Mouse (Mus musculus) embryonic facial prominence, embryonic 11.5 days (tissue): Measurements from ENCODE around the gene Atp5b. TPM values are rescaled to one million over a fixed set of nuclear protein-coding genes. Genes with fewer than 3 reads are reported as not detected.

Experiments
- ATAC-seq: fragments of 200-750 bp; cut with Nextera tagmentation; replicated peaks from 2 replicates; pipeline ENCODE4 v1.8.0; 2017; ENCODE audit warnings: low read depth; ENCODE audit not compliant: insufficient number of reproducible peaks, low FRiP score, low TSS enrichment
- DNase-seq: peaks from one replicate; pipeline ENCODE4 v3.0.0-alpha.2; 2015; ENCODE audit warnings: low spot score
- H3K27ac ChIP-seq: fragments of 300-500 bp; sonication (generic); replicated peaks from 2 replicates; pipeline ENCODE4 v1.5.1; 2014; ENCODE audit warnings: mild to moderate bottlenecking, low read depth, low read length, control low read depth
- H3K27me3 ChIP-seq: fragments of 300-500 bp; sonication (generic); 2 replicates; pipeline ENCODE4 v1.6.1; 2014; ENCODE audit warnings: mild to moderate bottlenecking, low read length, moderate library complexity, mixed read lengths; ENCODE audit not compliant: control insufficient read depth, insufficient read depth
- H3K36me3 ChIP-seq: fragments of 300-500 bp; sonication (generic); replicated peaks from 2 replicates; pipeline ENCODE4 v1.6.1; 2014; ENCODE audit warnings: low read depth, mild to moderate bottlenecking, low read length, moderate library complexity, mixed read lengths; ENCODE audit not compliant: control insufficient read depth, insufficient read depth
- H3K4me1 ChIP-seq: fragments of 300-500 bp; sonication (generic); 2 replicates; pipeline ENCODE4 v1.6.1; 2014; ENCODE audit warnings: low read length, mixed read lengths; ENCODE audit not compliant: control insufficient read depth, insufficient read depth
- H3K4me2 ChIP-seq: fragments of 300-500 bp; sonication (generic); 2 replicates; pipeline ENCODE4 v1.6.1; 2014; ENCODE audit warnings: low read depth, mild to moderate bottlenecking, control low read depth, low read length, moderate library complexity
- H3K4me3 ChIP-seq: fragments of 300-500 bp; sonication (generic); 2 replicates; pipeline ENCODE4 v1.5.1; 2014; ENCODE audit warnings: low read depth, low read length, control low read depth
- H3K9ac ChIP-seq: fragments of 300-500 bp; sonication (generic); replicated peaks from 2 replicates; pipeline ENCODE4 v1.6.1; 2014; ENCODE audit warnings: mild to moderate bottlenecking, control low read depth, low read length
- H3K9me3 ChIP-seq: fragments of 300-500 bp; sonication (generic); replicated peaks from 2 replicates; pipeline ENCODE4 v1.6.1; 2016; ENCODE audit warnings: mild to moderate bottlenecking, low read length, inconsistent platforms, mixed read lengths; ENCODE audit not compliant: control insufficient read depth
- WGBS: fragments of 180-500 bp; shearing (Covaris S2); extraction: QIAGEN DNeasy Blood & Tissue Kit; methylation state at CpG from one replicate; pipeline ENCODE4 v1.1.7; 2014; 5-methylcytosine and 5-hydroxymethylcytosine counted together
- polyA plus RNA-seq: library from polyadenylated mRNA; unstranded; fragments of >200 nt; fragmentation: Nextera tagmentation; extraction: Ambion mirVana; gene quantifications from 2 replicates; pipeline ENCODE4 v1.2.1, GENCODE M21; 2014

Gene Atp5b
- polyA plus RNA-seq, 1 experiment from 2014 or later: 2,412 TPM

DNA sequence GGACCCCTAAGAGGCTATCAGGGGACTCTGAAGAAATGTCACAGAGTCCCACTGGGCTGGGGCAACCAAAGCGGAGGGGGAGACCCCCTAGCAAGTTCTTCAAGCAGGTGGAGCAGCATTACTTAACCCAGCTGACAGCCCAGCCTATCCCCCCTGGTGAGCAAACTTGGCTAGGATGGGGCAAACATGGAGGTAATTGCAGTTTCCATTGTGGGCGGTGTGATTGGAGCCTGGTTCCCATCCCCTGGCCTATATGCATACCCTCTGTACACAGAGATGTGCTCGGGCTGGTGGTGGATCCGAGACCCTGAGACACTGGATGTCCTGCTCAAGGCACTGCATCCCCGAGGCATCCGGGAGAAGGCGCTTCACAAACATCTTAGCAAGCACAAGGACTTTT lies 40.8 kb downstream of the Atp5b start:
- no peak for ATAC-seq

DNA sequence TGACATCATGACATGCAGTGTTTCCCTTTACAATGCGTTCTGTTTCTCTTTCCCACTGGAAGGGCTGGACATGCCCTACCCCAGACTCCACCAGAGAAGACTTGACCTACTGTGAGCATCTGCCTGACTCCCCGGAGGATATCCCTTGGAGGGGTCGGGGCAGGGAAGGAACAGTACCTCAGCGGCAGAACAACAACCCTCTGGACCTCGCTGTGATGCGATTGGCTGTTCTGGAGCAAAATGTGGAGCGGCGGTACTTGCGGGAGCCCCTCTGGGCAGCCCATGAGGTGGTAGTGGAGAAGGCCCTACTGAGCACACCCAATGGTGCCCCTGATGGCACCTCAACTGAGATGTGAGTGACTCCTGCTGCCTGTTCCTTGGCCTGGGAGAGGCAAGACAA lies 41.8 kb downstream of the Atp5b start:
- H3K36me3 ChIP-seq: peaks cover 27% of the 10 kb centered on the region
- DNase-seq: no peak
- no peak overlapping the region for H3K9ac ChIP-seq
- H3K9me3 ChIP-seq: no peaks in the 10 kb centered on the region
- ATAC-seq: no peak
- H3K4me2 ChIP-seq: no peak overlapping the region
- no peak overlapping the region for H3K4me3 ChIP-seq
- no peaks in the 10 kb centered on the region for H3K4me1 ChIP-seq
- 94% methylated on average over 9 of the region's 9 CpGs for WGBS
- H3K27ac ChIP-seq: no peak overlapping the region
- H3K27me3 ChIP-seq: no peaks in the 10 kb centered on the region

More for the DNA sequence above, 40.8 kb downstream of the Atp5b start:
- Histone ChIP-seq H3K4me1 (no peaks in the 10 kb centered on the region), H3K36me3 (peaks cover 27% of the 10 kb centered on the region), H3K4me3 (no peak overlapping the region), H3K27ac (no peak overlapping the region), H3K9me3 (no peaks in the 10 kb centered on the region), H3K27me3 (no peaks in the 10 kb centered on the region), H3K9ac (no peak overlapping the region), H3K4me2 (no peak overlapping the region)
- DNase-seq: no peak
- 94% methylated on average over 7 of the region's 7 CpGs for WGBS

DNA sequence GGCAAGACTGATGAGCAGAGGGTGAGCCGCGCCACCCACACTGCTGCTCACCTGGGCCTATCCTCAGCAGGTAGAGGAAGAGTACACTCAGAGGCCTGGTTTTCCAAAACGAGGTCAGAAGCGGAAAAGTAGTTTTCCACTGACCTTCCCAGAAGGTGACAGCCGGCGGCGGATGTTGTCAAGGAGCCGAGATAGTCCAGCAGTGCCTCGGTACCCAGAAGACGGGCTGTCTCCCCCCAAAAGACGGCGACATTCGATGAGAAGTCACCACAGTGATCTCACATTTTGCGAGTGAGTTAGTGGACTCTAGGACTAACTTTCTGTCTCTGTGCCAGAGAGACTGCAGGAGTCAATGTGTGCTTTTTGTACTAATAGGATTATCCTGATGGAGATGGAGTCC lies 42.9 kb downstream of the Atp5b start:
- peaks cover 26% of the 10 kb centered on the region for H3K36me3 ChIP-seq
- ATAC-seq: no peak
- no peak for DNase-seq
- H3K27me3 ChIP-seq: no peaks in the 10 kb centered on the region
- H3K9me3 ChIP-seq: no peaks in the 10 kb centered on the region
- H3K4me3 ChIP-seq: no peak overlapping the region
- no peak overlapping the region for H3K9ac ChIP-seq
- H3K27ac ChIP-seq: no peak overlapping the region
- no peaks in the 10 kb centered on the region for H3K4me1 ChIP-seq
- 92% methylated on average over 14 of the region's 14 CpGs for WGBS
- H3K4me2 ChIP-seq: no peak overlapping the region

DNA sequence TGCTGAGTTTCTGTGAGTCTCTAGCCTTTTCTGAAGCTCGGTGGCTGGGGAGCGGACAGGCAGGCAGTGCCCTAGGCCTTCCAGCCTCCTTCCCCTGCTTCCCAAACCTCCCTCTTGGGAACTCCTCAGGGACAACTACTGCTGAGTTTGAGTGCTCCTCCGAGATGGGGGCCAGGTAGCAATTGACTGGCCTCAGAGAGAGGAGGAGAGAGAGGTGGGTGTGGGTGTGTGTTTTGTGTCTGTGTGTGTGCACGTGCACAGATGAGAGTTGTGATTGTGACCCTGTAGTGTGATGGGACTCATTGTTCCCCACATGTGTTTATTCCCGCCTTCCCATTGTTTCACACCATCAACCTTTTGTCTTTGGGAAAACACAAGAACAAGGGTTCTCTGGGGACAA lies 44.4 kb downstream of the Atp5b start:
- ATAC-seq (no peak), DNase-seq (no peak)
- H3K36me3 ChIP-seq: peaks cover 23% of the 10 kb centered on the region
- no peaks in the 10 kb centered on the region for H3K9me3 ChIP-seq
- H3K4me3 ChIP-seq: no peak overlapping the region
- H3K9ac ChIP-seq: no peak overlapping the region
- H3K4me2 ChIP-seq: no peak overlapping the region
- 74% methylated on average over 5 of the region's 5 CpGs for WGBS
- H3K27me3 ChIP-seq: no peaks in the 10 kb centered on the region
- no peak overlapping the region for H3K27ac ChIP-seq
- H3K4me1 ChIP-seq: no peaks in the 10 kb centered on the region

DNA sequence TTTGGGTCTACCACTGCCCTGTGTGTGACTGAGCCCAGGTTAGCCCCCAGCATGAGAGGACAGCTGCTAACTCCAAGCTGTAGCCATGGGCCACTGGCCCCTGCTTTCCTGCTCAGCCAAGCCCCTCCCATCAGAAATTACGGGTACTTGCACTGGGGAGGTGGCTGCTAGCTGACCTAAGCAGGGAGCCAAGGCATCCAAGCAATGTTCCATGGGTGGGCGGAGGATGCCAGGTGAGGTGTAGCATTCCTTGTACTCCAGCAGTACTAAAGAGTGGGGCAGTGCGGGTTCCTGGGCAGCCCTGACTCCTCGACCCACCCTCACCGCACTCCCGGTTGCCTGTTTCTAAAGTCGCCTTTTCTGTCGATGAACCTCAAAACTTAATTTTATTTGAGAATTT lies 45.1 kb downstream of the Atp5b start:
- Histone ChIP-seq H3K4me3 (no peak overlapping the region), H3K36me3 (peaks cover 23% of the 10 kb centered on the region), H3K27ac (no peak overlapping the region), H3K9ac (no peak overlapping the region), H3K4me2 (no peak overlapping the region), H3K4me1 (no peaks in the 10 kb centered on the region), H3K27me3 (no peaks in the 10 kb centered on the region), H3K9me3 (no peaks in the 10 kb centered on the region)
- 88% methylated on average over 8 of the region's 8 CpGs for WGBS
- no peak for ATAC-seq
- no peak for DNase-seq

DNA sequence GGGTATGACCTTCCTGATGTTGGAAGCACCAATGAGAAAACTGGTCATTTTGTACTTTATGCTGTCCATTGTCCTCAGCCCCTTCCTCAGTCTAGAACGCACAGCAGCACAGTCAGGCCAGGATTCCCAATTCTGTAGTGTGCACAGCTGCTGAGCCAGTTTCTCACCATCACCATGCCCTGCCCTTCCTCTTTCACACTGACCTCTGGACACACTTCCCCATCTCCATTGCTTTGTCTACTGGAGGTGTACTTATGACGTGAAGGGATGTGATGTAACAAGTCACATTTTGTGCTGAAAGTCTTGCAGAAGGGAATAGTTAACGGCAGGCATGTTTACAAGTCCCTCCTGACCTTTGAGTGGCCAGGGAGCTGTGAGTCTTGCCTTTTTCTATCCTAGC lies 48.2 kb downstream of the Atp5b start:
- ATAC-seq (no peak), DNase-seq (no peak)
- Histone ChIP-seq H3K27ac (no peak overlapping the region), H3K4me1 (no peaks in the 10 kb centered on the region), H3K4me2 (no peak overlapping the region), H3K9me3 (no peaks in the 10 kb centered on the region), H3K27me3 (no peaks in the 10 kb centered on the region), H3K36me3 (peaks cover 5% of the 10 kb centered on the region), H3K9ac (no peak overlapping the region), H3K4me3 (no peak overlapping the region)
- WGBS: 75% methylated on average over 3 of the region's 3 CpGs

DNA sequence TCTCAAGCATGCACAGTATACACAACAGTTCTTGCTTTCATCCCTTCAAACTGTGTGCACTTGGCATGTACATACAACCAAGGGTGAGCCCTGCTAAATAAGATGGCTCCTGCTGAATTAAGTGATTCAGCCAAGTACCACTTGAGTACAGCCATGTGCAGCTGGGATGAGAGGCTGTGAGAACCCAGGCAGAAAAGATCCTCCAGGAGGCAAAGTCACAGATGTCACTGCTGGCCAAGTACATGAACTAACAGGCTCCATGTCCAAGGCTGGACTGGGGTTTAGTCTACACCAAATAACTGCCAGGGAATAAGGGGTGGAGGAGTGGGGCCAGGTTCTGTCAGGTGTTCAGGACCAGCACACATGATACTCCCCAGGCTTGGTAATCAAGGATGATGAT lies 48.7 kb downstream of the Atp5b start:
- ATAC-seq: no peak
- Histone ChIP-seq H3K4me3 (no peak overlapping the region), H3K9me3 (no peaks in the 10 kb centered on the region), H3K27me3 (no peaks in the 10 kb centered on the region), H3K4me2 (no peak overlapping the region), H3K9ac (no peak overlapping the region), H3K27ac (no peak overlapping the region), H3K4me1 (no peaks in the 10 kb centered on the region), H3K36me3 (peaks cover 2% of the 10 kb centered on the region)
- DNase-seq: no peak

DNA sequence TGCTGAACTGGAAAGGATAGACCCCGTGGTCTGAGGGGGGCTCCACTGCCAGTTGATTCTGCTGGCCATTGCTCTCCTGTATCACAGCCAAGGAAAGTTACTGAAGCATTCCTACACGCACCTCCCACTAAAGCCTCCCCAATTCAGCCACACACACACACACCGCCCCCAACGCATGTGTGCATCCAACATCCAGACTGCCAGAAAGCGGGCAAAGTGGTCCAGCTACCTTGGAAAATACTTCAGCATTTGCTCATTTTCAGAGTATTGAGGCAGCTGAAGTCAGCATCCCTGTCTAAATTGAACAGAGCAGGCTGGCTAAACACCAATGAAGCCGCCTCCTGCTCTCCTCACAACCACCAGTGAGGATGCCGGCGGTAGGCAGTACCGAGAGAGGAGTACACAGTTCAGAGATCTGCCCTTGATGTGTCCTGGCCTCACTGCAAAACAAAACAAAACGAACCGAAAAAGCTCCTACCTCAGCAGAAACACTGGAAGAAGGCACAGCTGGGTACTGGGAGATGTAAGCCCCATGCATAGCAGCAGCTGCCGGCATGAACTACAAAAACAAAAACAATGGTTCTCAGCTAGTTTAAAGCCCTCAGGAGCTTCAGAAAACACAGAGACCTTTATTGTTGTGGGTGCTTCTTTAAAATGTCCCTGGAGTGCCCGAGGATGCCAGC lies 50.7 kb downstream of the Atp5b start:
- Histone ChIP-seq H3K4me3 (no peak overlapping the region), H3K27me3 (no peaks in the 10 kb centered on the region), H3K4me2 (no peak overlapping the region), H3K9ac (no peak overlapping the region), H3K27ac (no peak overlapping the region), H3K4me1 (no peaks in the 10 kb centered on the region), H3K9me3 (no peaks in the 10 kb centered on the region), H3K36me3 (no peaks in the 10 kb centered on the region; the same call in 1 of the 2 replicates)
- ATAC-seq (no peak), DNase-seq (no peak)
- WGBS: 45% methylated on average over 13 of the region's 13 CpGs
